Mouse (Mus musculus) liver, embryonic 14.5 days (tissue): Measurements from ENCODE around the gene Med16.

ENCODE experiments used
- CTCF ChIP-seq: IDR thresholded peaks from 2 replicates; pipeline ENCODE4 v1.5.1; 2016; ENCODE audit warnings: antibody characterized with exemption, low read depth, control low read depth
- EP300 ChIP-seq: IDR thresholded peaks from 2 replicates; pipeline ENCODE4 v1.6.1; 2016; ENCODE audit warnings: antibody characterized with exemption, low read depth

- no peak for TF ChIP-seq EP300
- no peak for TF ChIP-seq CTCF
Observed at GRCm38 (mm10) chr10:79896814-79897213, 11.9 kb downstream of the Med16 start.
